Mouse (Mus musculus) C2C12 (cell line): Measurements from ENCODE around the gene Nedd9. TPM values are rescaled to one million over a fixed set of nuclear protein-coding genes. Genes with fewer than 3 reads are reported as not detected.

ENCODE experiments used
- H3K27me3 ChIP-seq: one replicate; pipeline ENCODE4 v1.6.1; 2011; ENCODE audit not compliant: control insufficient read depth, insufficient read depth, insufficient read length
- H3K36me3 ChIP-seq: one replicate; pipeline ENCODE4 v1.6.1; 2011; ENCODE audit not compliant: control insufficient read depth, insufficient read depth
- H3K4me3 ChIP-seq: one replicate; pipeline ENCODE4 v1.5.1; 2011; ENCODE audit warnings: mild to moderate bottlenecking, control low read depth; ENCODE audit not compliant: poor library complexity, insufficient read depth, severe bottlenecking
- H3K79me2 ChIP-seq: one replicate; pipeline ENCODE4 v1.6.1; 2011; ENCODE audit not compliant: control insufficient read depth, insufficient read depth
- H3K79me3 ChIP-seq: one replicate; pipeline ENCODE4 v1.6.1; 2011; ENCODE audit warnings: low read depth, control low read depth
- H3ac ChIP-seq: one replicate; pipeline ENCODE3; 2011; ENCODE audit warnings: low read depth; ENCODE audit not compliant: control insufficient read depth, insufficient read length
- CEBPB ChIP-seq: IDR thresholded peaks from one replicate; pipeline ENCODE4 v1.6.1; 2011; ENCODE audit warnings: low read depth, mild to moderate bottlenecking, control low read depth, moderate library complexity
- CTCF ChIP-seq: IDR thresholded peaks from one replicate; pipeline ENCODE4 v1.5.1; 2011; ENCODE audit not compliant: control insufficient read depth, insufficient read depth, insufficient read length
- FOSL1 ChIP-seq: IDR thresholded peaks from one replicate; pipeline ENCODE4 v1.8.0; 2011; ENCODE audit warnings: mild to moderate bottlenecking, low read length; ENCODE audit not compliant: poor library complexity, insufficient read depth, severe bottlenecking
- MAX ChIP-seq: IDR thresholded peaks from one replicate; pipeline ENCODE4 v1.6.1; 2011; ENCODE audit warnings: mild to moderate bottlenecking, control low read depth
- MYOD1 ChIP-seq: IDR thresholded peaks from one replicate; pipeline ENCODE4 v1.6.1; 2011; ENCODE audit warnings: low read depth; ENCODE audit not compliant: control insufficient read depth, insufficient read length
- MYOG ChIP-seq: IDR thresholded peaks from one replicate; pipeline ENCODE4 v1.6.1; 2011; ENCODE audit not compliant: control insufficient read depth, insufficient read length; ENCODE audit errors: extremely low read depth
- USF1 ChIP-seq: IDR thresholded peaks from one replicate; pipeline ENCODE4 v1.6.1; 2011; ENCODE audit warnings: low read depth, mild to moderate bottlenecking, control low read depth, moderate library complexity
- polyA plus RNA-seq: library from polyadenylated mRNA; unstranded; fragments of >200 nt; fragmentation: generic; extraction: Trizol; gene quantifications from one replicate; pipeline ENCODE4 v1.2.1, GENCODE M21; 2012; ENCODE audit warnings: missing spikeins

The Nedd9 gene
- polyA plus RNA-seq, 1 experiment, result 6.7 TPM

DNA sequence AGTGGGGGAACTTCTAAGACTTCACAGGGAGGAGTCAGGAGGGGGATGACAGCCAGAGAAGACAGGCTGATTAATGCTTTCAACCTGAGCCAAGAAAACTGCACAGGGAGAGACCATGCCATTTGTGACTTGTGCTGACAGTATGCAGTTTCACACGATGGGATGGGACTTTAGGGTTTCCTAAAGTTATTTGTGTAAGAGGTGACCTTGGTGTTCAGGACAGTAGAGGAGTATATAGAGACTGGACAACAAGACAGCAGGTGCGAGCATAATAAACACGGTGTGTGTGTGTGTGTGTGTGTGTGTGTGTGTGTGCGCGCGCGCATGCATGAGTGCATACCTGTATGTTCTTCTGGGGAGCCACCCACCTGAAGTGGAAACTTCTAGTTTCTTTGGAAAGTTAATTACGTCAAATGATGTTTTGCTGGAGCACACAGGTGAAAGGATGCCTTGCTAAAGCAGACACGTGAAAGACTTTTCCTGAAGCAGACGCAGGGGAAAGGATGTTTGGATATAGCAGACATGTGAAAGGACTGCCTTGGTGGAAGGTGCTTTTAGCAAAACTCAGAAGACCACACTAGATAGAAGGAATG lies 29.3 kb downstream of the Nedd9 start:
- Histone ChIP-seq H3K79me2 (no peaks in the 10 kb centered on the region), H3K36me3 (no peaks in the 10 kb centered on the region), H3K4me3 (no peak overlapping the region), H3K27me3 (no peaks in the 10 kb centered on the region), H3K79me3 (no peaks in the 10 kb centered on the region), H3ac (no peak overlapping the region)
- TF ChIP-seq CTCF (no peak), FOSL1 (no peak), MYOD1 (no peak), MYOG (no peak), CEBPB (no peak), USF1 (no peak), MAX (no peak)

DNA sequence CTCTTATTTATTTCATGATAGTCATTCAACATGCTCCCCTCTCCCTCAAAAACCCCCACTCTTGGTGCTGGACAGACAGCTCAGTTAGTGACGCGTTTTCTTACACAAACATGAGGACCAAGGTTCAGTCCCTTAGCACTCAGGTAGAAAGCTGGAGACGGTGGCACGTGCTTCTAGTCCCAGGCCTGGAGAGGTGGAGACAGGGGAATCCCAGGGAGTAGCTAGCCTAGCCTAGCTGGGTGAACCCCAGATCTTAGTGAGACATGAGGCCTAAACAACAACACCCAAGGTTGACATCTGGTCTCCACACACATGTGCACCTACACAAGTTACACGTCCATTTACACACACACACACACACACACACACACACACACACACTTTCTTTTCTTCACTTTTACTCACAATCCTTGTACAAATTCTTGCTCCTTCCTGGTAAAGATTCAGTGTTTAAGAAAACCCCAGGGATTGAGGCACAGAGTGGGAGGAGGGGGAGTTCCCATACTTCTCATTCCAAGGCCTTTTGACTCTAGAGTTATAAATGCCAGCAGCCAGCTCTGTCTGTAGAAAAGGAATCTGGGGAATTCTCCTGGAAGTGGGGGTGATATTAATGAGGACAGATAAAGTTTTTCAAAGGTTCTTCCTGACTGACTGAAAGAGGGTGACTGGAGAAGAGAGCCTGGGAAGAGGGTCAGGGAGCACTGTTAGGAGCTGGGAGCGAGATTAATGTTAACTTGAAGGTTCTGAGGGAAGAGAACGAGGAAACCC lies 29.9 kb downstream of the Nedd9 start:
- TF ChIP-seq FOSL1 (no peak), MYOD1 (no peak), USF1 (no peak), CEBPB (no peak), MYOG (no peak), CTCF (no peak), MAX (no peak)
- Histone ChIP-seq H3K36me3 (no peaks in the 10 kb centered on the region), H3ac (no peak overlapping the region), H3K79me3 (no peaks in the 10 kb centered on the region), H3K27me3 (no peaks in the 10 kb centered on the region), H3K79me2 (no peaks in the 10 kb centered on the region), H3K4me3 (no peak overlapping the region)

DNA sequence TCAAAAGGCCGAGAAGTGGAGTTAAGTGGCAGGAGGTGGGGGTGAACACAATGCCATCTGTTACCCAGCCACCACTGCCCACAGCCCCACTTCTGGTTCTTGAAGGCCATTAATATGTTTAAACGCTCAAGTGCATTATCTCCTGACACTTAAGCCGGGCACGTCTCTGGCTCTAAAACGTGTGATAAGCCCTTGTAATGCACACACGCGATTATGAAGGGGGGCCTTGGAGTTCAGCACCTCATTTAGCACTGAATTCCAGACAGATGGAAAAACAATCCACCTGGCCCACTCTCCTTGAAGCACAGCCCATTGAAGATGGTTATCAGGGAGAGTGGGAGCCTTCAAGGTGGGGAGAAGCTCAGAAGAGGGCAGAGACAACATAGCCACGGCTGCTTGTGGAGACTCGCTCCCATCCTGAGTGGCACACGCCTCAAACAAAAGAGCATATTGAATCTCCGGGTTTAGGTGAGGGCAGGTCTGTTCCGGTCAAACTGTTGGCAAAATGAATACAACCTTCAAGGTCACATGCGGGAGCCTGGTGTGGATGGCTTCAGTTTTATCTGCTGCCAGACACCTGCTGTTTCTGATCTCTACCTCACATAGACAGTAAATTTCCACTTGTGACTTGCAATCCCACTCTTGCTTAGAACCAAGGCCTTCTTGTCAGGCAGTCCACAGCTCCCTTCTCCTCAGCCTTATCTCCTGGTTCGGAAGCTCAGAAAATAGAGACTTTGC lies 30.7 kb downstream of the Nedd9 start:
- no peaks in the 10 kb centered on the region for H3K79me2 ChIP-seq

DNA sequence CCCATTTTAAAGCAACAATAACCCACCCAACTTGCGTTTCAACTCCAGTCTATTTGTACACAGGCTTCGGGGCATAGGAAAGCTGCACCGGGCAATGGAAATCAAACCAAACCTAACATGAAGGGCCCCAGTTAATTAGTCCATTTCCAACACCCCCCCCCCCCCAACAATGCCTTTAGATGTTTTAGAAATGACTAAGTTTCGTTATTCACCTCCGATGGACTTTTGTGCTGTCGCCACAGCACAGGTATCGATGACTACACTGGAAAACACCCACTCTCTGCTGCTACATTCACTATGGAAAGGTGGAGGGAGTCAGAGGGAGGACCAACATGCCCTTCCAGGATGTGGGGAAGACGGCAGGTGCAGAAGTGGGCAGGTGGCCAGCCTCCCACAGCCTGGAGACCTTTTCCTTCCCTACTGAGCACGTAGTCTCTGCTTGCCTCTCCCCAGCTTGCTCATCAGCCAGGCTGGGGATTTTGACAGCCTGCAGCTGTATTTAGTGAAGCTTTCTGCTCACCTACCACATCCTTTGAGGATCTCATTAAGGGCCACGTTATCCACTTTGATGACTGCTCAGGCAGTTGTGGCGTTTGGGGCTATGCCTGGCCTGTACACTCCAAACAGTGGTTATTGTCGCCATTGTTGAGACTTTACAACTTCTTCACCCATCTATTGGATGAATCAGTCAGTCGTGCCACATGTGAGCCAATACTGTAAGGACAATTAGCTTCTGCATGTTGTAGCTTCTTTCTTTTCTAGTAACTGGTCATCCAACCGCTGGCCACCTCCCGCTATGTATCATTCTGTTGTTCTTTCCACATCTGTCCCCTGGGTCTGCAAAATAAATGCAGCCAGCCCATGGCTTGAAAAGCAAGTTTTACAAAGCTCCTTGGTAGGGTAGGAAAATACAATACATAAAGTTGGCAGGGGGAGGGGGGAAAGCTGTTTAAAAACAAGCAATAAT lies 33.7 kb downstream of the Nedd9 start:
- H3K79me3 ChIP-seq, result no peaks in the 10 kb centered on the region
- no peaks in the 10 kb centered on the region for H3K36me3 ChIP-seq
- TF ChIP-seq CEBPB (no peak), CTCF (no peak), MYOD1 (no peak), FOSL1 (no peak), USF1 (no peak), MYOG (no peak), MAX (no peak)
- no peaks in the 10 kb centered on the region for H3K27me3 ChIP-seq
- no peak overlapping the region for H3K4me3 ChIP-seq
- no peaks in the 10 kb centered on the region for H3K79me2 ChIP-seq
- H3ac ChIP-seq, result no peak overlapping the region

More for the DNA sequence above, 30.7 kb downstream of the Nedd9 start:
- Histone ChIP-seq H3K79me3 (no peaks in the 10 kb centered on the region), H3ac (no peak overlapping the region), H3K4me3 (no peak overlapping the region), H3K36me3 (no peaks in the 10 kb centered on the region), H3K27me3 (no peaks in the 10 kb centered on the region)
- TF ChIP-seq FOSL1 (no peak), MYOG (no peak)

DNA sequence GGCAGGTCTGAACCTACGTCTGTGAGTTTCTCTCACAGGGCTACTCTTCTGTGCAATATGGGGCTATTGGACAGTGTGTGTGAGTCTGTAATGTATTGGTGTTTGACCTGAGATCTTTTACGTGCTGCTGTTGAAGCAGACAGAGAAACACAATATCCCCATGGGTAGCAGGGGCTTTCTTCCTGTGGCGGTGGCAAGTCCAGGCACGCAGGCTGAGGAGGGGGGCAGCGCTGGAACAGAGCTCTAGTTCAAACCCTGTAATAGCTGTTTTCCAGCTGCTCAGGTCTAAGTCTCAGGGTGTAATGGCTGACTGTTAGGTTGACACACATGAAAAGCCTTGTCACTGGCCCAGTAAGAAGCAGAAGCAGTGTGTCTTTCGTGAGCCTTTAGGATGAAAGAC lies 36.3 kb downstream of the Nedd9 start:
- Histone ChIP-seq H3ac (no peak overlapping the region), H3K79me3 (no peaks in the 10 kb centered on the region), H3K79me2 (no peaks in the 10 kb centered on the region), H3K36me3 (no peaks in the 10 kb centered on the region), H3K27me3 (no peaks in the 10 kb centered on the region), H3K4me3 (no peak overlapping the region)
- TF ChIP-seq MYOD1 (no peak), FOSL1 (no peak), USF1 (no peak), CTCF (no peak)
